Mouse (Mus musculus) lung, embryonic 14.5 days (tissue): ENCODE data around the gene 1700029I15Rik. TPM values are rescaled to one million over a fixed set of nuclear protein-coding genes. Genes with fewer than 3 reads are reported as not detected.
A peak's percentile ranks its signal among the peaks of the same experiment; 100 is the strongest.

Experiments used
- ATAC-seq: fragments of 200-750 bp; cut with Nextera tagmentation; 2 replicates; pipeline ENCODE4 v1.8.0; 2017; ENCODE audit warnings: mild to moderate bottlenecking, moderate TSS enrichment, moderate library complexity; ENCODE audit not compliant: insufficient read depth
- DNase-seq: peaks from one replicate; pipeline ENCODE4 v3.0.0-alpha.2; 2015
- H3K27ac ChIP-seq: fragments of 300-500 bp; sonication (generic); 2 replicates; pipeline ENCODE4 v1.5.1; 2014; ENCODE audit warnings: low read depth, mild to moderate bottlenecking, moderate library complexity
- H3K27me3 ChIP-seq: fragments of 300-500 bp; sonication (generic); 2 replicates; pipeline ENCODE4 v1.6.1; 2014; ENCODE audit warnings: low read length, control low read depth; ENCODE audit not compliant: insufficient read depth
- H3K36me3 ChIP-seq: fragments of 300-500 bp; sonication (generic); 2 replicates; pipeline ENCODE4 v1.6.1; 2014; ENCODE audit warnings: control low read depth; ENCODE audit not compliant: insufficient read depth
- H3K4me1 ChIP-seq: fragments of 300-500 bp; sonication (generic); 2 replicates; pipeline ENCODE4 v1.6.1; 2014; ENCODE audit warnings: antibody characterized with exemption, control low read depth; ENCODE audit not compliant: insufficient read depth
- H3K4me2 ChIP-seq: fragments of 300-500 bp; sonication (generic); 2 replicates; pipeline ENCODE4 v1.6.1; 2014; ENCODE audit warnings: mild to moderate bottlenecking
- H3K4me3 ChIP-seq: fragments of 300-500 bp; sonication (generic); 2 replicates; pipeline ENCODE4 v1.5.1; 2014; ENCODE audit warnings: low read depth, low read length
- H3K9ac ChIP-seq: fragments of 300-500 bp; sonication (generic); 2 replicates; pipeline ENCODE4 v1.6.1; 2014
- H3K9me3 ChIP-seq: fragments of 300-500 bp; sonication (generic); 2 replicates; pipeline ENCODE4 v1.6.1; 2016; ENCODE audit warnings: low read depth, low read length, control low read depth
- CTCF ChIP-seq: IDR thresholded peaks from 2 replicates; pipeline ENCODE4 v1.5.1; 2016; ENCODE audit warnings: antibody characterized with exemption, low read depth
- WGBS: fragments of 180-500 bp; shearing (Covaris S2); extraction: QIAGEN DNeasy Blood & Tissue Kit; methylation state at CpG from one replicate; pipeline ENCODE4 v1.1.7; 2014; 5-methylcytosine and 5-hydroxymethylcytosine counted together
- polyA plus RNA-seq: library from polyadenylated mRNA; unstranded; fragments of >200 nt; fragmentation: Nextera tagmentation; extraction: Ambion mirVana; gene quantifications from 2 replicates; pipeline ENCODE4 v1.2.1, GENCODE M21; 2014

The 1700029I15Rik gene
- polyA plus RNA-seq, 1 experiment from 2014 or later, result 1.1 TPM

- no peak for TF ChIP-seq CTCF
- DNase-seq, result peak; percentile 71
- H3K36me3 ChIP-seq, result peaks cover 21% of the 10 kb centered on the region
- H3K27me3 ChIP-seq, result peaks cover 28% of the 10 kb centered on the region
- peaks cover 13% of the 10 kb centered on the region for H3K4me1 ChIP-seq
- no peaks in the 10 kb centered on the region for H3K9me3 ChIP-seq
- peak within 1 kb of the TSS; percentile 67 for H3K4me3 ChIP-seq
- H3K9ac ChIP-seq, result peak within 1 kb of the TSS; percentile 72
- peak within 1 kb of the TSS; percentile 92 for H3K27ac ChIP-seq
- peak; percentile 17; the same call in 1 of the 2 replicates for ATAC-seq
- H3K4me2 ChIP-seq, result peak within 1 kb of the TSS; percentile 97
- WGBS, result 2% methylated on average over 16 of the region's 16 CpGs
Observed at GRCm38 (mm10) chr2:92374514-92374913, 7.8 kb upstream of the 1700029I15Rik start, which contains the start of the genes Pex16 and Large2. Pex16 (plus strand) TSS chr2:92374676. Large2 (minus strand) TSS chr2:92374869.

GRCm38 (mm10) chr2:92375099-92375623, 7.2 kb upstream of the 1700029I15Rik start:
- Histone ChIP-seq H3K36me3 (peaks cover 26% of the 10 kb centered on the region), H3K27ac (peak overlapping the region; percentile 92), H3K9ac (peak overlapping the region; percentile 72), H3K9me3 (no peaks in the 10 kb centered on the region), H3K4me2 (peak overlapping the region; percentile 97), H3K4me3 (peak overlapping the region; percentile 67), H3K27me3 (peaks cover 21% of the 10 kb centered on the region), H3K4me1 (peaks cover 13% of the 10 kb centered on the region)
- DNase-seq, result peak; percentile 97
- peak; percentile 16; the same call in 1 of the 2 replicates for TF ChIP-seq CTCF
- WGBS, result under 1% methylated on average over 29 of the region's 29 CpGs
- ATAC-seq, result peak; percentile 92

GRCm38 (mm10) chr2:92375788-92376187, 6.5 kb upstream of the 1700029I15Rik start:
- Histone ChIP-seq H3K4me3 (peak overlapping the region; percentile 67), H3K9me3 (no peaks in the 10 kb centered on the region), H3K9ac (peak overlapping the region; percentile 72), H3K4me2 (peak overlapping the region; percentile 97), H3K27me3 (peaks cover 15% of the 10 kb centered on the region), H3K4me1 (peaks cover 13% of the 10 kb centered on the region), H3K36me3 (peaks cover 32% of the 10 kb centered on the region), H3K27ac (no peak overlapping the region)
- ATAC-seq, result no peak
- DNase-seq, result no peak
- no peak for TF ChIP-seq CTCF
- 12% methylated on average over 10 of the region's 10 CpGs for WGBS

- Histone ChIP-seq H3K36me3 (peaks cover 37% of the 10 kb centered on the region), H3K4me2 (peak overlapping the region; percentile 97), H3K27me3 (peaks cover 10% of the 10 kb centered on the region), H3K27ac (no peak overlapping the region), H3K9ac (peak overlapping the region; percentile 72), H3K4me3 (peak overlapping the region; percentile 67), H3K4me1 (peaks cover 13% of the 10 kb centered on the region; the same call in 1 of the 2 replicates), H3K9me3 (no peaks in the 10 kb centered on the region)
- ATAC-seq, result no peak
- DNase-seq, result no peak
- TF ChIP-seq CTCF, result no peak
- WGBS, result 81% methylated on average over 6 of the region's 6 CpGs
Observed at GRCm38 (mm10) chr2:92376300-92376699, 6.0 kb upstream of the 1700029I15Rik start.

GRCm38 (mm10) chr2:92377320-92377719, 5.0 kb upstream of the 1700029I15Rik start:
- DNase-seq, result no peak
- no peak for ATAC-seq
- no peaks in the 10 kb centered on the region for H3K27me3 ChIP-seq
- no peak for TF ChIP-seq CTCF
- no peak overlapping the region for H3K27ac ChIP-seq
- no peak overlapping the region for H3K4me3 ChIP-seq
- peaks cover 8% of the 10 kb centered on the region; the same call in 1 of the 2 replicates for H3K4me1 ChIP-seq
- no peak overlapping the region for H3K9ac ChIP-seq
- peaks cover 45% of the 10 kb centered on the region for H3K36me3 ChIP-seq
- no peak overlapping the region for H3K4me2 ChIP-seq
- no peaks in the 10 kb centered on the region for H3K9me3 ChIP-seq
- 93% methylated on average over 7 of the region's 7 CpGs for WGBS

- peaks cover 69% of the 10 kb centered on the region for H3K36me3 ChIP-seq
- H3K4me3 ChIP-seq, result no peak overlapping the region
- H3K27ac ChIP-seq, result no peak overlapping the region
- ATAC-seq (no peak), DNase-seq (no peak)
- 75% methylated on average over 17 of the region's 17 CpGs for WGBS
- no peak for TF ChIP-seq CTCF
- H3K9me3 ChIP-seq, result no peaks in the 10 kb centered on the region
- H3K9ac ChIP-seq, result no peak overlapping the region
- 0 out of 2 replicates have a peak, but pooled peaks cover 4% of the 10 kb centered on the region for H3K4me1 ChIP-seq
- H3K4me2 ChIP-seq, result no peak overlapping the region
- H3K27me3 ChIP-seq, result no peaks in the 10 kb centered on the region
Observed at GRCm38 (mm10) chr2:92379783-92380494, 2.4 kb upstream of the 1700029I15Rik start.

GRCm38 (mm10) chr2:92380495-92381050, 1.8 kb upstream of the 1700029I15Rik start:
- Histone ChIP-seq H3K36me3 (peaks cover 75% of the 10 kb centered on the region), H3K9me3 (no peaks in the 10 kb centered on the region), H3K9ac (no peak overlapping the region), H3K4me2 (no peak overlapping the region), H3K27me3 (no peaks in the 10 kb centered on the region), H3K4me3 (no peak overlapping the region), H3K4me1 (0 out of 2 replicates have a peak, but pooled peaks cover 4% of the 10 kb centered on the region), H3K27ac (no peak overlapping the region)
- no peak for TF ChIP-seq CTCF
- no peak for DNase-seq
- ATAC-seq, result no peak
- WGBS, result 67% methylated on average over 6 of the region's 6 CpGs
